Mouse (Mus musculus) CD4-positive, CD25-positive, alpha-beta regulatory T cell, adult 4 months (primary cell): ENCODE measurements around the gene Msi2. TPM values are rescaled to one million over a fixed set of nuclear protein-coding genes. Genes with fewer than 3 reads are reported as not detected.
A peak's percentile ranks its signal among the peaks of the same experiment; 100 is the strongest.

ENCODE experiments used
- ATAC-seq: one replicate; pipeline ENCODE4 v1.8.0; 2017
- polyA plus RNA-seq, 2 experiments: library from polyadenylated mRNA; unstranded; fragments of 100-300 nt; shearing (Covaris generic); gene quantifications; one replicate each; pipeline ENCODE4 v1.2.1; 2017

Gene Msi2
- polyA plus RNA-seq, 2 experiments from 2014 or later: 23.8 to 31.3 TPM

GRCm38 (mm10) chr11:88472731-88473130 lies 245.6 kb downstream of the Msi2 start:
- no peak for ATAC-seq

DNA sequence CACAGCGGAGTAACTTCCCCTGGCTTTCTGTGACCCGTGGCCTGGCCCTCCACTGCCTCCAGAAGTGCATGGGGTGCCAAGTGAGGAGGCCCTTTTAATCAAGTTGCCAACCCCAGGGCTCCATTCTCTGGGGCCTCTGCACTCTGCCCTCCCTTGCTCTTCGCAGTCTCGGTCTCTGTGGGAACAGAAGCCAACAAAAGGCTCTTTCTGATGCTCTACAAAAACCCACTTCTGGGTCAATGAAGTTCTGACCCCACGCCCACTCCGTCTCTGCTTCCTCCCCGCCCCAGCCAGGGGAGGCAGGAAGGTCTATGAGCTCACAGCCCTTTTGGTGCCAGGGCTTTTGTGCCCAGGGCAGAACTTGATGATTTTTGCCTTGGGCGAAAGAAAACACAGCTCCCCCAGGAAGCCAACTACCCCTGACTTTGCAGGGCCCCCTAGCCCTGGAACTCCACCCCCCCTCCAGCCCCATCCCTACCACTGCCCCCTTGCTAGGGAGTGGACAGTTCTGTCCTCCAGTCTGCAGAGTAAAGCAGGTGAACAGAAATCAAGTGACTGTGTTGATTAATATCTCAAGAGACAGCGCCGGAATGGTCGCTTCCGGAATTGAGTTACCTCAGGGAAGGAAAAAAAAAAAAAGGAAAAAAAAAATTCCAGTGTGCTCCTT lies 246.2 kb downstream of the Msi2 start:
- ATAC-seq: no peak

- no peak for ATAC-seq
Measured at GRCm38 (mm10) chr11:88470599-88470998, 247.7 kb downstream of the Msi2 start.

DNA sequence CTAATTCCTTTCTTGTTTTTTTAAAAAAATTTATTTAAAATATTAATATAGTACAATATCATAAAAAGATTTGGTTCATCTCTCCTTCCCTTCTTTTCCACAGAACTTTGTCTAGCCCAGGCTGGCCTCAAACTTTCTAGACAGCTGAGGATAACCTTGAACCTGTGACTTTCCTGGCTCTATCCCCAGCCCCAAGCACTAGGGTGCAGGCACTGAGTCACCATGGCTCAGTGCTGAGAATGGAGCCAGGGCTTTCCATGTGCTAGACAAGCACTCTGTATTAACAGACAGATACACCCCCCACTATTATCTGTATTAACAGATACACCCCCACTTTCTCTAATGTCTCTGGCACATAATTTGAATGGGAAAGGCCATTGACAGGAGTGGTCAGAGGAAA lies 249.3 kb downstream of the Msi2 start:
- no peak for ATAC-seq

DNA sequence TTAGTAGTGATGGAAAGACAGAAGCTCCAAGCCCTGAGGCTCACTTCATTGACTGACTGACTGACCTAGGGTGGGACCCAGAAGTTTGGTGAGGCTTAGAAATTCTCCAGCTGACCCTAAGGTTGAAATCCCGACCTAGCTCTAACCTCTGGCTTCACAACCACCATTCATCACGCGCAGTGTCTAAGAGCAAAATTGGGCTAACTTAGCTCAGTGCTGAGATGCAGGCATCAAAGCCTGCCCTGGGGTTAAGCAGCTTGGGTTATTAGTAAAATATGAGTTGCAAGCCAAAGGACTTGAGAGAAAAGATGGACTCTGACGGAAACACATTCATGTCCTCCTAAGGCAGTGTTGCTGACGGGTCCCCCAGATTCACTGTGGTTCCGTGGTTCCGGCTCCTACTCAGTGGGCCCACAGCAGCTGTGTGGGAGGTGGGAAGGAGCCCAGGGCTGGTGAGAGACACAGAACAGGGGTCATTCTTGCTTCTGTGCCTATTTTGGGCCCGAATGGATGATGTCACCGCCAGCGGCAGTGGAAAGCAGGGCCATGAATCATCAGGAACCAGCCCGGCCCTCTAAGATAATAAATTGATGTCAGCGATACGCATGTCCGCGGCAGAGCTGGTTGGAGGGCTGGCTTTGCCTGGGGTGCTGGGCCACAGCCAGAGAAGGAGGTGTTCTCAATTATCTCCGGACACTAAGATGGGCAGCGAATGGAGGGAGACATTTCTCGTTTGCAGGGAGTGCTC lies 250.6 kb downstream of the Msi2 start:
- peak; percentile 23 for ATAC-seq

- ATAC-seq: no peak
Measured at GRCm38 (mm10) chr11:88463951-88464350, 254.4 kb downstream of the Msi2 start.

DNA sequence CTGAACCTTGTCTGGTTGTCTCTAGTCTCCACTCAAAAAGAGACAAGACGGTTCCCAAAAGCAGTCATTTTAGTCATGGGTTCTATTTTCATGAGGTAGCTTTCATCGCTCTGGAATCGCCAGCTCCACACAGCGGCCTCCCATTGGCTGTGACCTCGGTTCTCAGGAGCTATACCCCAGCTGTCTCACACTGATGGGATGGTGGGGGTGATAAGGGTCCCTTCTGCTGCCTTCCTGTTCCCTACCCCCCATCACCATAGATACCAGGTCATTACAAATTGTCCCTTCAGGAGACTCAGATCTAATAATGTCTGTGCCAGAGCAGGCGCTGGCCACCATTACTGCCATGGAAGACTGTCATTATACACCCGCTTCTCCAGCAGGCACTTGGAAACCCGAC lies 255.5 kb downstream of the Msi2 start:
- ATAC-seq: no peak

- ATAC-seq: no peak
Measured at GRCm38 (mm10) chr11:88461601-88462000, 256.7 kb downstream of the Msi2 start.

DNA sequence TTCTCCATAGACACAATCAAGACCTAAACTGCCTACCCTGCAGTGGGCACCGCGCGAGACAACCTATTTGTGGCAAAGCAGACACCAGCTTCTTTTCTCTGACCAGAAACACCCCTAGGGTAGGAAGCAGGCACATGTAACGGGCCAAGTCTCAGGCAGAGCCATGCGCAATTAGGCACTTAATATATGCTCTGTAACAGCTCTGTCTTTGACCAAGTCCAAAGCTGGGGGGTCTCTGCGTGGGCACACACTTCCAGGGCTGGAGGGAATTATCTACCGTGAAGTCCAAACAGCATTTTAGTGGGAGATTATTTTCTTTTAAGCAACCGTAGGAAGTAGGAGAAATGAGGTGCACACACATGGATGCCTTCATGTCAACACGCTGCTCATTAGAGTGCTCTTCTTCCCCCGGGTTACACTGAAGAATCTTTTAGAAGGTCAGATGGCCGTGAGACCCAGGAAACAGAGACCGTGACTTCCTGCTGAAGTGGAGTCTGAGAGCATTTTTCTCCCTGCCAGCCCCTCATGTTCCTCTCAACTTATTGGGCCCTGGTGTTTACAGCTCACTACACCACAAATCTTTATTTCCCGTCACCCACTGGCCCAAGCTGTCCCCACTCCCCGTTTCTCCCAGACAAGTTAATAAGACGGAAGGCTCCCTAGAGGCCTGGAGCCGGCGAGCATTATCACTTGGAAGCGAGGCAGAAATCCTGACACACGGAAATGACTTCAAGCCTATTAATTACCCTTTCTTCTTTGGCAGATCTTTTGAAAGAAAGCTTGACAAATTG lies 258.2 kb downstream of the Msi2 start:
- no peak for ATAC-seq

DNA sequence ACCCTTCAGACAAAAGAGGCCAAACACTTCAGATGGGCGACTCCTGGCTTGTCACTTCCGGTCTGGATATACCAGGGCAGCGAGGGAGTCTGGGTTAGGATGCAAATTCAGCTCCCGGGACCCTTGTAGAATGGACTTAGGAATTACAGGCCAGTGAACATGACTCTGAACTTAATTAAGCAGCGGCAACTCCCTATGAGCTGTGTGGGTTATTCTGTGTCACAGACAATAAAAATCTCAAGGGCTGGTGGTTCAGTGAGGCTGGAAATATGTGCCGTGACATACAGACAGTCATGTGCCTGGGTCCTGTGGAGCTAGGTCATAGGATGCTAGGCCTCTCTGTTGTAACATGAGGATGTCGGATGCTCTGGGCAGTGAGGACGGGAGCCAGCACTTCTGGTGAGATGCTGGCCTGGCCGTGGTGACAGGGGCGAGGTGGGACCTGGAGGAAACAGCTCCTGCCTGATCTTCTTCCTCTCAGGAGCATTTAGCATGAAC lies 261.0 kb downstream of the Msi2 start:
- ATAC-seq: no peak

- ATAC-seq: peak; percentile 74
Measured at GRCm38 (mm10) chr11:88454867-88455806, 263.2 kb downstream of the Msi2 start.

GRCm38 (mm10) chr11:88449180-88449579 lies 269.1 kb downstream of the Msi2 start:
- no peak for ATAC-seq

- no peak for ATAC-seq
Measured at GRCm38 (mm10) chr11:88448571-88448970, 269.7 kb downstream of the Msi2 start.

DNA sequence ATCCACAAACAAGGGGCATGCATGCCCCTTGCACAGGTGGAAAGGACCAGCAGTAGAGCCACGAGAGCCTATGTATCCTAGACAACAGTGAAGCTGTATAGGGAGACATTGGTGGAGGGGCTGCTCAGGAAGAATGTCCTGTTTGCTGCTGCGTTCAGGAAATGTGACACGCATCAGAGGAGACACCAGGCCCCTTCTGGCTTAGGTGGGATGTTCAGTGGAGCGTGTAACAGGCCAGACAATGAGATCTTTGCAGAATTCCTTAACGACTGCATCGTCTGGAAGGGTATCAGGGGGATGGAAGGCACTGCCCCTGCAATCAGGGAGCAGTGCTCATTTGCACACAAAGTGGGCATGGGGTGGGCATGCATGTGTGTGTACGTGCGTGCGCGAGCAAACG lies 271.0 kb downstream of the Msi2 start:
- ATAC-seq: no peak

- ATAC-seq: no peak
Measured at GRCm38 (mm10) chr11:88443905-88444304, 274.4 kb downstream of the Msi2 start.

DNA sequence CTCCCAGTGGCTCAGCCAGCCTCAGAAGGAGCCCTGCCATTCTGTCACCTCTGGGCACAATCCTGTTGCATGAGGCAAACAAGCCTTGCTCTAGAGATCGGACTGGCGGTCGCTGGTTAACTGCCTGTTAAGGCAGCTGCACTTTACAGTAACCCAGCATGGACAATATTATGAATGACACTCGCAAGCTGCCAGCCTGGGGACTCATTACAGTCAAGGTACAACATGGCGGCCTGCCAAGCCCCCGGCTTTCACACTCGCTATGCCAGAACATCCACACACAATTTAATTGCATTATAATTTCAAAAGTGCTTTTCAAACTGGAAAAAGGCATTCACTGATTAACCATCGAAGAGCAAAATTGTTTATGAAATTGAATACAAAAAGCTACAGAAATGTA lies 275.0 kb downstream of the Msi2 start:
- ATAC-seq: no peak

DNA sequence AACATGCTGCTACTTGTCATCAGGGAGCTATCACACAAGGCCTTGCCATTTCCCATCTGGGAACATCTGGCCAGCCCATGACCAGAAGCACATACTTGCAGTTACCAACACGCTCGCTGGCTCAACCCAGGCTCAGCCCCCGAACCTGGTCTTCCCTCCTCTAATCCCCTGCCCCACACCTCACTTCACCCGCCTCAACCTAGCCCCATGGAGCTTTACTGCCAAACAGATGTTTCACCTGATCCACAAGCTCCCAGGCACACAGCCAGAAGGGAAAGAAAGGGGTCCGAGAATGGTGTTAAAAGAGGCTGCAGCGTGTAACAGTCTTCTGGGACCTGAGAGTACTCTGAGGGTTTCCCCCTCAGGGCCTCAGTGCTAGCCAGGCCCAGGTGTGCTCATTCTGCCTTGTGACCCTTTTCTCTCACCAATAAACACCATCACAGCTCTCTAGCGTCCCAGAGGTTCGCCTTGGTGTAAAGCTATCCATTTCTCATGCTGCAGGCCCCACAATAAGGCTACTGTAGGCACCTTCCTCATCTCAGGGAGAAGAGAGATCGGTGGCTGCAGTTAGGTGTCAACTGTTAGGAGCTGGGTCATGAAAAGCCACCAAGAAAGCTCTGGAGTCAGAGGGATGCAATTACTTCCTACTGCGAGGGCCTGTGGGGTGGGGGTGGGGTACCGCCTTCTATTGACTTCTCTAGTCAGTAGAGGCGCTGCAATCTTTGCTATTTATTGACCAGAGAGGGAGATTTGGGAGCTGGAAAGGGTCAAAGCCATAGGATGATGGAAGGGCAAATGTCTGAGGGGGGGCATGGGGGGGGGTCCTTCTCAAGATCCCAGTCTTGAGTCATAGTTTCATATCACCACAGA lies 276.2 kb downstream of the Msi2 start:
- no peak for ATAC-seq

GRCm38 (mm10) chr11:88438659-88439058 lies 279.7 kb downstream of the Msi2 start:
- no peak for ATAC-seq

DNA sequence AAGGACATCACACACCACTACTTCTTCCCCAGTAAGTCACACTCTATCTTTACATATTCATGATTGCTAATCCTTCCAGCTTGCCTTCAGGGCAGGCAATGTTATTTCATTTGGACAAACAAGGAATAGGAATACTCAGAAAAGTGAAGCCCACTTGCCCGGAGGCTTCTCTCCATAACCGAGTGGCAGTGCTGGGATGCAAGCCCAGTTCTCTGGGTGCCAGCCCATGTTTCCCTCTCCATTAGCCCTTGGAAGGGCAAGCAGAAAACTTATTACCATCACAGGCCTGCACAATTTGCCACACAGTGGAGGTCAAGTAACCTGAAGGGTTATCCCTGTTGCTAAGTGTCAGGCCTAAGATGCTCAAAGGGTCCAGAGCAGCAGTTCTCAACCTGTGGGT lies 281.7 kb downstream of the Msi2 start:
- ATAC-seq: no peak

- no peak for ATAC-seq
Measured at GRCm38 (mm10) chr11:88435543-88435942, 282.8 kb downstream of the Msi2 start.
